Mouse (Mus musculus): ENCODE results near the gene Grk3. TPM values are rescaled to one million over a fixed set of nuclear protein-coding genes. Genes with fewer than 3 reads are reported as not detected.
A peak's percentile ranks its signal among the peaks of the same experiment; 100 is the strongest.

Grk3 gene
- total RNA-seq, 2 experiments from 2014 or later, result 64.5 to 72.0 TPM

GRCm38 (mm10) chr5:113014111-113014807 lies 1.3 kb downstream of the Grk3 start:
- intact Hi-C loops (cut with DNase I), result loop anchor here (2.0 to 5.0 kb wide), 2 partner anchors 27 to 77 kb away; no protein-coding TSS in a partner anchor
- DNase-seq (ENCODE audit: low spot score in 2 of 2), result peak in 1 of 2 experiments; percentile 45

GRCm38 (mm10) chr5:113011926-113012325 lies 3.7 kb downstream of the Grk3 start:
- DNase-seq (ENCODE audit: low spot score in 2 of 2), result no peak
- intact Hi-C loops (cut with DNase I), result loop anchor here (5.0 kb wide), 1 partner anchor 75 kb away; no protein-coding TSS in a partner anchor

DNA sequence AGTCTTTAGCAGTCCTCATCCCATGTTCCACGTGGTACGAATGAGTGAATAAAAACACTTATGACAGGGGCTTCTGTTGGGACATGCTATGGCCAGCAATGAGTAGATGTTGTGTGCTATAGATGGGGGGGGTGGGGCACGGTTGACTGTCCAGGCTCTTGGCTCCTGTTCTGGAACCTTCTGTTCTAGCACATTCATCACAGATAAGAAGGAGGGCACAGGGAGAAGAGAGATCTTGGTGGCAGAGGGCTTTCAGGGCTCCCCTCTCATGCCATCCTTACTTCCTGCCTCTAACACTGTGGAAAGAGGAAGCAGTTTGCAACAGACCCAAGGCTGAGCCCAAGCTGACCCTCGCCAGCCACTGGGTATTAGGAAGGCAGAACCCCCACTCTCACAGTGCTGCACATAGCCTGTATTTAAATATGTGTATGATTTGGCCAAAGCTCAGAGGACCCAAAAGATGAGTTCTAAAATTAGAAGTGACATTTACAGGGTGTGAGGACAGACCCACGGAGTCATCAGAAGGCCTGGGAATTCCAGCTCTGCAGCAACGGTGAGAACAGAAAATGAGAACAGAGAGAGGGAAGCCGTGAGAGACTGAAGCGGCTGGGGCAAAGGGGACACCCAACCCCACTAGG lies 6.3 kb downstream of the Grk3 start:
- no peak for DNase-seq (ENCODE audit: low spot score in 2 of 2)
- intact Hi-C loops (cut with DNase I), result no loop called here

DNA sequence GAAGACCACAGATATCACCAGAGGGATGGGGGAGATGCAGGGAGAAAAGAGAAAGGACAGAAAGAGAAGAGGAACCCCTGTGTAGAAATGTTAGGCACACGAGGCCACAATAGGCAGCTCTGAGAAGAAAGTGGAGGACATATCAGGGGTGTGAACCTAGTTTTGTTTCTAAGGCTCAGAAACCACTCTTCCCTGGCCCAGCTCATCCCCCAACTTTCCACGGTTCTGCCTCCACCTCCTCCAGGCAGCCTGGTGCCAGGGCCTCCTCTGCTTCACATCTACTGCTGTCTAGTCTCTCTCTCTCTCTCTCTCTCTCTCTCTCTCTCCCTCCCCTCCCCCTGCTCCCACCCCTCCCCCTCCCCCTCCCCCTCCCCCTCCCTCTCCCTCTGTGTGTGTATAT lies 7.1 kb downstream of the Grk3 start:
- peak in 1 of 2 experiments; percentile 69 for DNase-seq (ENCODE audit: low spot score in 2 of 2)
- intact Hi-C loops (cut with DNase I), result no loop called here

GRCm38 (mm10) chr5:113006997-113007396 lies 8.6 kb downstream of the Grk3 start:
- intact Hi-C loops (cut with DNase I), result no loop called here
- no peak for DNase-seq (ENCODE audit: low spot score in 2 of 2)

DNA sequence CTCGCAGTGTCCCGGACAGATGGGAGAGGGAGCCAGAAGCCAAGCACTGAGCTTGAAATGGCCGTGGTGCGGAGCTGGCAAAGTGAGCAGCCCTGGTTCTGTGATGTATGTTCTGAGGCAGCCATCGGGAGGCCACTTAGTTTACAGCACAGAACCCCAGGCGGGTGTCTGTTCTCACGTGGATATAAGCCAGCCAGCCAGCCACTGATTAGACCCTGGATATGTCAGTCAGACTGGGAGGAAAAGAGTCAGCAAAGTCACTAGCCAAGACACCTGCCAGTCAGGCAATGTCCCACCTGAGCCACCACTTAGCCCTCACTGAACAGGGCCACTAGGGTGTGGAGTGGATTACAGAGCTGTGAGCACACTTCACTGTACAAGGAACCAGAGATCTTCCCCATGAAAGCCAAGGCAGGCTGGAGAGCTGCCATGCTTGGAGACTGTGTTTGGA lies 9.6 kb downstream of the Grk3 start:
- intact Hi-C loops (cut with DNase I), result no loop called here
- DNase-seq (ENCODE audit: low spot score in 2 of 2), result no peak

- DNase-seq (ENCODE audit: low spot score in 2 of 2), result no peak
- intact Hi-C loops (cut with DNase I), result no loop called here
These were observed 12.7 kb downstream of the Grk3 start for GRCm38 (mm10) chr5:113002821-113003380.

GRCm38 (mm10) chr5:112999227-112999626 lies 16.4 kb downstream of the Grk3 start:
- DNase-seq (ENCODE audit: low spot score in 2 of 2), result no peak
- intact Hi-C loops (cut with DNase I), result no loop called here

- DNase-seq (ENCODE audit: low spot score in 2 of 2), result no peak
- intact Hi-C loops (cut with DNase I), result no loop called here
These were observed 17.9 kb downstream of the Grk3 start for GRCm38 (mm10) chr5:112997516-112998186.

- DNase-seq (ENCODE audit: low spot score in 2 of 2), result no peak
- intact Hi-C loops (cut with DNase I), result no loop called here
These were observed 24.3 kb downstream of the Grk3 start for GRCm38 (mm10) chr5:112991245-112991644.

DNA sequence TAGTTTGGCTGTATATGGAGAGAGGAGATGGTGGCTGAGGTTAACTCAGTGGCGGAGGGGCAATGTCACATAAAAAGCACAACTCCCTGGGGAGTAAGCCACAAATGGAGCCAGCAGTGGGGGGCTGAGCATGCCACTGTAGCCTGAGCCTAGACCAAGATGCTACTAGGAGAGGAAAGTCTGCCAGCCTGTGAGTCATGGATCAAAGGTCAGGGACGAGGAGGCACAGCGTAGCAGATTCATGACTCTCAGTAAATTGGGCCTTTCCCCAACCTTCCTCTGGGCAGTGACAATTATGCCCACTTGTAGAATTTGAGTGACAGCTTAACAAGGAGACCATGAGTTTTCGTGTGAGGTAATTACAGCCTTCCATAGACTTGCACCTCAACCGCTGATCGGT lies 33.7 kb downstream of the Grk3 start:
- intact Hi-C loops (cut with DNase I), result no loop called here
- DNase-seq (ENCODE audit: low spot score in 2 of 2), result no peak

GRCm38 (mm10) chr5:112979710-112980109 lies 35.9 kb downstream of the Grk3 start:
- DNase-seq (ENCODE audit: low spot score in 2 of 2), result no peak
- intact Hi-C loops (cut with DNase I), result no loop called here

- intact Hi-C loops (cut with DNase I), result no loop called here
These were observed 36.4 kb downstream of the Grk3 start for GRCm38 (mm10) chr5:112979195-112979594.

GRCm38 (mm10) chr5:112977089-112977488 lies 38.5 kb downstream of the Grk3 start:
- intact Hi-C loops (cut with DNase I), result no loop called here
- no peak for DNase-seq (ENCODE audit: low spot score in 2 of 2)

More at GRCm38 (mm10) chr5:112979195-112979594, 36.4 kb downstream of the Grk3 start:
- DNase-seq (ENCODE audit: low spot score in 2 of 2), result no peak

GRCm38 (mm10) chr5:112973596-112973995 lies 42.0 kb downstream of the Grk3 start:
- DNase-seq (ENCODE audit: low spot score in 2 of 2), result no peak
- intact Hi-C loops (cut with DNase I), result no loop called here

GRCm38 (mm10) chr5:112972297-112972696 lies 43.3 kb downstream of the Grk3 start:
- intact Hi-C loops (cut with DNase I), result no loop called here
- DNase-seq (ENCODE audit: low spot score in 2 of 2), result no peak

DNA sequence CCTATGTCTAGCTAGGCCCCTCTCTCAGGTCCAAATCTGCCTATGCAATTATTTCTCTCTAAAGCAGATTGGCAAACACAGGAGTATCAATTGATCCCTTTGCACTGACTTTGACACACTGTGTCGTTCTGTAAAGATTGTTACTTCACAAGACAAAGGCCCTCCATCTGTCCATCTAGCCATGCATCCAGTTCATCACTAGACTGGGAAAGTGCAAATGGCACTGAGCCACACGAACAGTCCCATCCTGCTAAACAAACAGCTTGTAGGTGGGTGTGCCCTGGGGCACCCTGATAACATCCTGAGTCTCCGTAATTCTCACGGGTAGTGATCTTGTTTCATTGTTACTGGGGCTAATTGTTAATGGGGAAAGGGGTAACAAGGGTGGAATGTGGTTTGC lies 52.1 kb downstream of the Grk3 start:
- intact Hi-C loops (cut with DNase I), result no loop called here
- DNase-seq (ENCODE audit: low spot score in 2 of 2), result no peak

DNA sequence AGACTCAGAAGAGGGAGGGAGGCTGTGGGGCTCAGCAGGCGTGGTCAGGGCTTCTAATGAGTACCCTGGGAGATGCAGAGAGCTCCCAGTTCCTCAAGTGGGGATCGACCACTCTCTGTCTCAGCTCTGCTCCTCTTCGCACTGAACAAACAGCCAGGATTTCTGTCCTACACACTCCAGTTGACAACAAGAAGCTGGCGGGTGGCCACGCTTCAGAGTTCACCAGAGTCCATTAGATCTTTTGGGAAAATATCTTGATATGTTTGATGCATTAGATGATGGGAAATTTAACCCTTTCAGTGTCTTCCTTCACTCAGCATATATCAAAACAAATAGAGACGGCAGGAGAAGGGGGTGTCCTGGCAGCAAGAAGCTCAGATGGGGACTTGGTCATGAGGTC lies 53.4 kb downstream of the Grk3 start:
- no peak for DNase-seq (ENCODE audit: low spot score in 2 of 2)
- intact Hi-C loops (cut with DNase I), result no loop called here

DNA sequence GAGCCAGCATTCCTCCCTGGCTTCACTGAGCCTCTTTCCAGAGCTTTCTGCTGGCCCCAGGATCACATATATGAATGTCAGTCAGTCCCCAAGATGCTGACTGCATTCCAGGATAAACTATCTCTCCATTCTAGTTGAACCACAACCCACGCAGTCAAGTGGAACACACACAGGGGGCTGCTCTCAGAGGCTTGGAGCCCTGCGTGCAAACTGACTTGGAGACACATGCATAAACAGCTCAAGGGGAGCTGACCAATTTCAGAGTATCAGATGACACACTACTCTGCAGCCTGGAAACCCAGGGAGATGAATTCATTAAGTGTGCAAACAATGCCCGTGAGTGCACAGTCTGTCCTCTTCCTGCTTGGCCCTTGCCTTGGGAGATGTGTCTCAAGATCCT lies 54.7 kb downstream of the Grk3 start:
- DNase-seq (ENCODE audit: low spot score in 2 of 2), result no peak
- intact Hi-C loops (cut with DNase I), result no loop called here

DNA sequence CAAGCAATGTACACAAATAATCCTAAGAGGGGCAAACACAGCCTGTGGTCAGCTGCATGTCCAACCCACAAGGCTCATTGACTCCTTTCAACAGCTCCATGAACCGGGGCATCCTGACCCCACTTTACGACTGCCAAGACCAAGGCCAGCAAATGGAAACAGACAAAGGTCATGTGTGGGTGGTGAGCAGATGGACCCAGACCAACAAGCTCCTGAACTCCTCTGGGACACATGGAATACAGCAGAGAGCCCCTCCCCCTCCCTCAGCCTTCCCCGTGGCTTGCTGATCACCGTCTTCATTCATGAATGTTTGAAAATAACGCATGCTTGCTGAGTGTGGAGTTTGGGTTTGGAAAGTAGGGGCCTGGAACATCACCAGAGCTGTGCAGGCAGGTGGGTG lies 57.3 kb downstream of the Grk3 start:
- intact Hi-C loops (cut with DNase I), result no loop called here
- no peak for DNase-seq (ENCODE audit: low spot score in 2 of 2)

Data from left cerebral cortex, postnatal 25 days (tissue).